In the genomic region with DNA sequence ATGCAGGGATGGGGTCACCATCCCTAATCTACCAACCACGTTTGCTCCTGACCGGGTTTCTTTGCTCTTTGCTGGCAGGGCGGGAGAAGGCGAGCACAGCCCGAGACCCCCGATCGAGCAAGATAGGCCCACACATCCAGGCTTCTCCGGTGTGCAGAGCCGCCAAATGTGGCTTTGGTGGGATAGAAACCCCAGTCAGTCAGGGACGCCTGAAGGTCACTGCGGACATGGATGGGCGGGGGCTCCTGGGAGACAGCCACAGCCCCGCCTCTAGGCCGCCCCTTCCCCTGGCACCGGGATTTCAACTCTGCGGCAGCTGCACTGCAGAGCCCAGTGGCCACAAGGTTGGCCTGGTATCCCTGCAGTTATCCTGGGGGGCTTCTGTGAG, we compare ENCODE assay signal across 9 mouse cellular contexts. TPM values are rescaled to one million over a fixed set of nuclear protein-coding genes. Genes with fewer than 3 reads are reported as not detected.
DNase-seq lines count a peak whose midpoint lies in the region; ATAC-seq and TF ChIP-seq lines count a peak whose summit lies in the region.
"Had no signal": no experiment of that assay in that cellular context is flagged by ENCODE, and none has a peak within 500 bp of the region (broad histone marks: within the 10 kb centered on the region; RNA-seq: fewer than 3 reads in every experiment).

No protein-coding gene starts in this region.

- WGBS in heart, embryonic 16.5 days = 3% methylated on average over 16 of the region's 16 CpGs
- WGBS in forebrain, postnatal 0 days = 2% methylated on average over 16 of the region's 16 CpGs
- WGBS in midbrain, embryonic 13.5 days = 2% methylated on average over 16 of the region's 16 CpGs

- no peak for ATAC-seq in heart, embryonic 16.5 days (replicated peaks; ENCODE audit: extremely low read depth, insufficient read depth, low FRiP score)
- ATAC-seq in forebrain, postnatal 0 days = peak; percentile 74
- ATAC-seq in midbrain, embryonic 13.5 days = peak; percentile 76; the same call in 1 of the 2 replicates
- no peak for ATAC-seq in cerebellum, adult (ENCODE audit: insufficient number of reproducible peaks, low FRiP score, low TSS enrichment)
- ATAC-seq in erythroblast, adult 5-6 weeks (replicated peaks; ENCODE audit: low FRiP score, poor library complexity, severe bottlenecking) = no peak

- H3K36me3 ChIP-seq in heart, embryonic 16.5 days (ENCODE audit: control insufficient read depth, insufficient read depth) = no peaks in the 10 kb centered on the region
- 0 out of 2 replicates have a peak, but pooled peaks cover 2% of the 10 kb centered on the region for H3K36me3 ChIP-seq in forebrain, postnatal 0 days (ENCODE audit: insufficient read depth)
- no peaks in the 10 kb centered on the region for H3K36me3 ChIP-seq in midbrain, embryonic 13.5 days

- no peak overlapping the region for H3K9ac ChIP-seq in heart, embryonic 16.5 days (ENCODE audit: low read length)
- peak overlapping the region; percentile 82 for H3K9ac ChIP-seq in forebrain, postnatal 0 days
- peak overlapping the region; percentile 70 for H3K9ac ChIP-seq in midbrain, embryonic 13.5 days (replicated peaks)

- intact Hi-C loops in gastrocnemius, adult 2 months (cut with DNase I) = no loop called here

- peaks cover 11% of the 10 kb centered on the region; the same call in 1 of the 2 replicates for H3K4me1 ChIP-seq in heart, embryonic 16.5 days (ENCODE audit: control insufficient read depth, insufficient read depth, low read length)
- H3K4me1 ChIP-seq in forebrain, postnatal 0 days (ENCODE audit: insufficient read depth) = peaks cover 8% of the 10 kb centered on the region
- H3K4me1 ChIP-seq in midbrain, embryonic 13.5 days (replicated peaks) = peaks cover 18% of the 10 kb centered on the region

- H3K4me3 ChIP-seq in heart, embryonic 16.5 days (ENCODE audit: low read length) = peak overlapping the region; percentile 30
- H3K4me3 ChIP-seq in forebrain, postnatal 0 days (ENCODE audit: low read depth, low read length) = peak overlapping the region; percentile 73
- H3K4me3 ChIP-seq in midbrain, embryonic 13.5 days (replicated peaks) = peak overlapping the region; percentile 54
- H3K4me3 ChIP-seq in gastrocnemius, adult 2 months = no peak overlapping the region

- peaks cover 34% of the 10 kb centered on the region for H3K27me3 ChIP-seq in heart, embryonic 16.5 days (ENCODE audit: control insufficient read depth, insufficient read depth, low read length)
- peaks cover 3% of the 10 kb centered on the region; the same call in 1 of the 2 replicates for H3K27me3 ChIP-seq in forebrain, postnatal 0 days (ENCODE audit: insufficient read depth, low read length)
- H3K27me3 ChIP-seq in midbrain, embryonic 13.5 days = peaks cover 54% of the 10 kb centered on the region

- DNase-seq in heart, adult 8-10 months (ENCODE audit: low spot score) = no peak
- peak; percentile 49 for DNase-seq in R1 (ENCODE audit: low read depth, low spot score)
- DNase-seq in forebrain, postnatal 0 days = no peak
- no peak for DNase-seq in gastrocnemius, adult 2 months

- no peak for TF ChIP-seq CTCF in forebrain, postnatal 0 days (IDR thresholded peaks at IDR 0.05; ENCODE audit: low read depth)
- TF ChIP-seq CTCF in gastrocnemius, adult 2 months (IDR thresholded peaks at IDR 0.05) = no peak

- H3K27ac ChIP-seq in heart, embryonic 16.5 days (ENCODE audit: low read length) = no peak overlapping the region
- H3K27ac ChIP-seq in forebrain, postnatal 0 days (ENCODE audit: low read depth, low read length) = peak overlapping the region; percentile 67
- H3K27ac ChIP-seq in midbrain, embryonic 13.5 days = peak overlapping the region; percentile 55
- H3K27ac ChIP-seq in gastrocnemius, adult 2 months = no peak overlapping the region

- H3K9me3 ChIP-seq in heart, embryonic 16.5 days (replicated peaks; ENCODE audit: control insufficient read depth, low read length) = no peaks in the 10 kb centered on the region
- H3K9me3 ChIP-seq in forebrain, postnatal 0 days (ENCODE audit: low read length) = no peaks in the 10 kb centered on the region
- H3K9me3 ChIP-seq in midbrain, embryonic 13.5 days = no peaks in the 10 kb centered on the region

- H3K4me2 ChIP-seq in heart, embryonic 16.5 days (ENCODE audit: low read depth, low read length) = peak overlapping the region; percentile 66
- peak overlapping the region; percentile 85 for H3K4me2 ChIP-seq in forebrain, postnatal 0 days (ENCODE audit: low read depth)
- H3K4me2 ChIP-seq in midbrain, embryonic 13.5 days (replicated peaks) = peak overlapping the region; percentile 80

RNA-seq across cellular contexts. Expression of gene Cplx1, which starts 0.4 kb away (rescaled TPM):
- 0.36 and 0.59 TPM in 2 replicates for polyA plus RNA-seq in heart, embryonic 16.5 days (2015; fragmentation: Nextera tagmentation; extraction: Ambion mirVana)
- total RNA-seq in heart, adult 8-10 months (2022) = under 1 TPM; 0.22 to 0.24 (median 0.22) TPM
- total RNA-seq in forebrain, postnatal 0 days (2014; rRNA removed) = 38.1 and 51.1 TPM in 2 replicates
- polyA plus RNA-seq in forebrain, postnatal 0 days (2015; fragmentation: Nextera tagmentation; extraction: Ambion mirVana) = 146 and 168 TPM in 2 replicates
- 31.6 and 33.5 TPM in 2 replicates for polyA plus RNA-seq in midbrain, embryonic 13.5 days (2015; fragmentation: Nextera tagmentation; extraction: Ambion mirVana)
- not detected for total RNA-seq in gastrocnemius, adult 2 months (2021)
- total RNA-seq in erythroblast, adult 5-6 weeks (2015; ENCODE audit: low replicate concordance) = not detected in 2 replicates
- not detected in 2 replicates for total RNA-seq in erythroblast, adult 5-6 weeks (2017; ENCODE audit: low replicate concordance)
- total RNA-seq: MEL had no signal

Comparison
In these comparisons a context has a peak if more than half of its experiments do, and no peak if none do; other contexts are left out.
1. ATAC-seq: peak in forebrain, postnatal 0 days (single experiment) and midbrain, embryonic 13.5 days (single experiment); none in heart, embryonic 16.5 days (single experiment), cerebellum, adult (single experiment) and erythroblast, adult 5-6 weeks (single experiment).
2. H3K27ac ChIP-seq: peak in forebrain, postnatal 0 days (single experiment) and midbrain, embryonic 13.5 days (single experiment); none in heart, embryonic 16.5 days (single experiment) and gastrocnemius, adult 2 months (single experiment).
3. RNA of gene Cplx1, which starts 0.4 kb away (total RNA-seq): 38.1 to 51.1 TPM in forebrain, postnatal 0 days; 0.22 to 0.24 TPM in heart, adult 8-10 months, not detected in gastrocnemius, adult 2 months and not detected in erythroblast, adult 5-6 weeks; every median in the first group is over 10 times any median in the second.
4. Peak in every context shown above with its lines, with median percentiles within 50 percentile points of each other: H3K4me2 ChIP-seq.